8 mouse cellular contexts compared by ENCODE assay signal in genomic region chr17:5941230-5942043, GRCm38 (mm10). TPM values are rescaled to one million over a fixed set of nuclear protein-coding genes. Genes with fewer than 3 reads are reported as not detected.
DNase-seq lines count a peak whose midpoint lies in the region; ATAC-seq lines count a peak whose summit lies in the region.

TSS of gene Synj2 (plus strand) at chr17:5941280.

- peak; percentile 63 for ATAC-seq in inflammation-experienced regulatory T-cells, adult 6 months
- peak; percentile 28; the same call in 1 of the 2 replicates for ATAC-seq in megakaryocyte-erythroid progenitor cell, adult 5-6 weeks (replicated peaks; ENCODE audit: low FRiP score, low TSS enrichment, poor library complexity, severe bottlenecking)

- no peak for DNase-seq in frontal cortex, adult 2 months (ENCODE audit: extremely low spot score in 1 of 2, low spot score in 1 of 2)
- no peak for DNase-seq in frontal cortex, postnatal 25 days (ENCODE audit: low spot score in 2 of 2)
- DNase-seq in cerebellum, postnatal 14 days: peak; percentile 57 to 62
- peak; percentile 40 to 62 for DNase-seq in gastrocnemius, postnatal 36 days
- peak; percentile 37 for DNase-seq in left cerebral cortex, postnatal 4 days
- peak; percentile 15 to 20 for DNase-seq in spleen, postnatal 36 days (ENCODE audit: low spot score in 2 of 2)

- intact Hi-C loops in gastrocnemius, postnatal 36 days (cut with DNase I): loop anchor here (1.0 to 5.0 kb wide), 2 partner anchors 41 to 76 kb away; no protein-coding TSS in a partner anchor
- intact Hi-C loops in left cerebral cortex, postnatal 4 days (cut with DNase I): no loop called here

RNA-seq across cellular contexts. Expression of gene Synj2, which starts in this region (rescaled TPM):
- polyA plus RNA-seq in frontal cortex, adult 2 months (2012; rRNA removed): 19.9 and 23.6 TPM in 2 replicates
- 10 to 100 TPM; 27.2 to 47.5 TPM for total RNA-seq in gastrocnemius, postnatal 36 days (2021)
- 10 to 100 TPM; 11.8 to 16.8 (median 16.3) TPM for polyA plus RNA-seq in inflammation-experienced regulatory T-cells, adult 6 months (2017; shearing (Covaris generic))
- 10 to 100 TPM in 1 of 2 experiments, 1 to 10 TPM in 1; 9.7 to 13.3 TPM for total RNA-seq in left cerebral cortex, postnatal 4 days (2021)
- 2.0 and 3.6 TPM in 2 replicates for total RNA-seq in megakaryocyte-erythroid progenitor cell, adult 5-6 weeks (2014; fragmentation: Nextera tagmentation)
- 1.5 and 1.8 TPM in 2 replicates for total RNA-seq in megakaryocyte-erythroid progenitor cell, adult 5-6 weeks (2017)

Comparison
In these comparisons a context has a peak if more than half of its experiments do, and no peak if none do; other contexts are left out.
1. DNase-seq: peak in cerebellum, postnatal 14 days (2 of 2), gastrocnemius, postnatal 36 days (2 of 2), left cerebral cortex, postnatal 4 days (single experiment) and spleen, postnatal 36 days (2 of 2); none in frontal cortex, adult 2 months (0 of 2) and frontal cortex, postnatal 25 days (0 of 2).